Mouse (Mus musculus) neural tube, embryonic 14.5 days (tissue): ENCODE data around the gene Golga4. TPM values are rescaled to one million over a fixed set of nuclear protein-coding genes. Genes with fewer than 3 reads are reported as not detected.

Experiments used
- ATAC-seq: fragments of 200-750 bp; cut with Nextera tagmentation; 2 replicates; pipeline ENCODE4 v1.8.0; 2017; ENCODE audit warnings: low read depth, mild to moderate bottlenecking, moderate TSS enrichment, moderate library complexity
- H3K27ac ChIP-seq: fragments of 300-500 bp; sonication (generic); 2 replicates; pipeline ENCODE4 v1.5.1; 2014; ENCODE audit warnings: low read depth, mild to moderate bottlenecking, control low read depth, low read length, moderate library complexity, mixed read lengths
- H3K27me3 ChIP-seq: fragments of 300-500 bp; sonication (generic); 2 replicates; pipeline ENCODE4 v1.6.1; 2014; ENCODE audit warnings: low read length; ENCODE audit not compliant: control insufficient read depth, insufficient read depth
- H3K36me3 ChIP-seq: fragments of 300-500 bp; sonication (generic); 2 replicates; pipeline ENCODE4 v1.6.1; 2014; ENCODE audit warnings: low read length, mixed read lengths; ENCODE audit not compliant: control insufficient read depth, insufficient read depth
- H3K4me1 ChIP-seq: fragments of 300-500 bp; sonication (generic); 2 replicates; pipeline ENCODE4 v1.6.1; 2014; ENCODE audit warnings: low read length; ENCODE audit not compliant: control insufficient read depth, insufficient read depth
- H3K4me2 ChIP-seq: fragments of 300-500 bp; sonication (generic); 2 replicates; pipeline ENCODE4 v1.6.1; 2014; ENCODE audit warnings: mild to moderate bottlenecking, low read depth, low read length, control low read depth
- H3K4me3 ChIP-seq: fragments of 300-500 bp; sonication (generic); 2 replicates; pipeline ENCODE4 v1.5.1; 2014; ENCODE audit warnings: low read depth, low read length, control low read depth, mixed read lengths
- H3K9ac ChIP-seq: fragments of 300-500 bp; sonication (generic); replicated peaks from 2 replicates; pipeline ENCODE4 v1.6.1; 2014; ENCODE audit warnings: low read depth, mild to moderate bottlenecking, control low read depth, low read length, mixed read lengths
- H3K9me3 ChIP-seq: fragments of 300-500 bp; sonication (generic); 2 replicates; pipeline ENCODE4 v1.6.1; 2016; ENCODE audit warnings: low read length; ENCODE audit not compliant: control insufficient read depth
- WGBS: fragments of 180-500 bp; shearing (Covaris S2); extraction: QIAGEN DNeasy Blood & Tissue Kit; methylation state at CpG from one replicate; pipeline ENCODE4 v1.1.7; 2014; 5-methylcytosine and 5-hydroxymethylcytosine counted together
- polyA plus RNA-seq: library from polyadenylated mRNA; unstranded; fragments of >200 nt; fragmentation: Nextera tagmentation; extraction: Ambion mirVana; gene quantifications from 2 replicates; pipeline ENCODE4 v1.2.1, GENCODE M21; 2014

Gene Golga4
- polyA plus RNA-seq, 1 experiment from 2014 or later, result 53.8 TPM

GRCm38 (mm10) chr9:118487096-118487395, 19.0 kb upstream of the Golga4 start:
- under 1% methylated on average over 9 of the region's 9 CpGs for WGBS
- H3K4me3 ChIP-seq, result no peak overlapping the region
- no peak overlapping the region for H3K9ac ChIP-seq
- no peaks in the 10 kb centered on the region for H3K9me3 ChIP-seq
- H3K27ac ChIP-seq, result no peak overlapping the region
- no peaks in the 10 kb centered on the region for H3K36me3 ChIP-seq
- peaks cover 50% of the 10 kb centered on the region for H3K27me3 ChIP-seq
- no peaks in the 10 kb centered on the region for H3K4me1 ChIP-seq
- H3K4me2 ChIP-seq, result no peak overlapping the region
- no peak for ATAC-seq

- ATAC-seq, result no peak
- H3K27me3 ChIP-seq, result peaks cover 44% of the 10 kb centered on the region
- H3K36me3 ChIP-seq, result no peaks in the 10 kb centered on the region
- H3K4me1 ChIP-seq, result no peaks in the 10 kb centered on the region
- H3K9me3 ChIP-seq, result no peaks in the 10 kb centered on the region
- H3K4me2 ChIP-seq, result peak overlapping the region; percentile 31
- H3K9ac ChIP-seq, result no peak overlapping the region
- H3K4me3 ChIP-seq, result no peak overlapping the region
- no peak overlapping the region for H3K27ac ChIP-seq
- under 1% methylated on average over 22 of the region's 22 CpGs for WGBS
Observed at GRCm38 (mm10) chr9:118487636-118488035, 18.4 kb upstream of the Golga4 start.

GRCm38 (mm10) chr9:118488138-118488895, 17.8 kb upstream of the Golga4 start:
- no peaks in the 10 kb centered on the region for H3K4me1 ChIP-seq
- WGBS, result under 1% methylated on average over 28 of the region's 28 CpGs
- no peak for ATAC-seq
- H3K4me3 ChIP-seq, result peak overlapping the region; percentile 12; the same call in 1 of the 2 replicates
- peaks cover 42% of the 10 kb centered on the region for H3K27me3 ChIP-seq
- no peak overlapping the region for H3K9ac ChIP-seq
- H3K4me2 ChIP-seq, result peak overlapping the region; percentile 31
- H3K27ac ChIP-seq, result no peak overlapping the region
- no peaks in the 10 kb centered on the region for H3K9me3 ChIP-seq
- no peaks in the 10 kb centered on the region for H3K36me3 ChIP-seq

- Histone ChIP-seq H3K9ac (no peak overlapping the region), H3K4me1 (no peaks in the 10 kb centered on the region), H3K36me3 (no peaks in the 10 kb centered on the region), H3K27ac (no peak overlapping the region), H3K9me3 (no peaks in the 10 kb centered on the region), H3K4me2 (peak overlapping the region; percentile 31), H3K4me3 (peak overlapping the region; percentile 12; the same call in 1 of the 2 replicates), H3K27me3 (peaks cover 37% of the 10 kb centered on the region)
- no peak for ATAC-seq
- WGBS, result 1% methylated on average over 20 of the region's 20 CpGs
Observed at GRCm38 (mm10) chr9:118488896-118489578, 17.0 kb upstream of the Golga4 start.

GRCm38 (mm10) chr9:118489579-118490019, 16.5 kb upstream of the Golga4 start:
- Histone ChIP-seq H3K9ac (no peak overlapping the region), H3K36me3 (no peaks in the 10 kb centered on the region), H3K4me3 (no peak overlapping the region), H3K27ac (no peak overlapping the region), H3K4me2 (peak overlapping the region; percentile 29; the same call in 1 of the 2 replicates), H3K9me3 (no peaks in the 10 kb centered on the region), H3K27me3 (peaks cover 31% of the 10 kb centered on the region), H3K4me1 (no peaks in the 10 kb centered on the region)
- WGBS, result under 1% methylated on average over 16 of the region's 16 CpGs
- ATAC-seq, result peak; percentile 70

- H3K4me2 ChIP-seq, result no peak overlapping the region
- ATAC-seq, result no peak
- 87% methylated on average over 4 of the region's 4 CpGs for WGBS
- peaks cover 18% of the 10 kb centered on the region for H3K27me3 ChIP-seq
- no peak overlapping the region for H3K27ac ChIP-seq
- H3K4me1 ChIP-seq, result no peaks in the 10 kb centered on the region
- H3K9ac ChIP-seq, result no peak overlapping the region
- H3K9me3 ChIP-seq, result no peaks in the 10 kb centered on the region
- no peaks in the 10 kb centered on the region for H3K36me3 ChIP-seq
- no peak overlapping the region for H3K4me3 ChIP-seq
Observed at GRCm38 (mm10) chr9:118491195-118491594, 14.9 kb upstream of the Golga4 start.

- H3K4me1 ChIP-seq, result no peaks in the 10 kb centered on the region
- H3K27ac ChIP-seq, result no peak overlapping the region
- no peaks in the 10 kb centered on the region for H3K9me3 ChIP-seq
- H3K4me3 ChIP-seq, result no peak overlapping the region
- H3K36me3 ChIP-seq, result no peaks in the 10 kb centered on the region
- 89% methylated on average over 8 of the region's 8 CpGs for WGBS
- H3K9ac ChIP-seq, result no peak overlapping the region
- peaks cover 8% of the 10 kb centered on the region for H3K27me3 ChIP-seq
- ATAC-seq, result no peak
- no peak overlapping the region for H3K4me2 ChIP-seq
Observed at GRCm38 (mm10) chr9:118492932-118493698, 13.0 kb upstream of the Golga4 start.

- Histone ChIP-seq H3K9ac (no peak overlapping the region), H3K27ac (no peak overlapping the region), H3K4me3 (no peak overlapping the region), H3K4me2 (no peak overlapping the region), H3K4me1 (no peaks in the 10 kb centered on the region), H3K27me3 (peaks cover 2% of the 10 kb centered on the region; the same call in 1 of the 2 replicates), H3K36me3 (no peaks in the 10 kb centered on the region), H3K9me3 (no peaks in the 10 kb centered on the region)
- 94% methylated on average over 5 of the region's 5 CpGs for WGBS
- ATAC-seq, result no peak
Observed at GRCm38 (mm10) chr9:118494106-118494505, 12.0 kb upstream of the Golga4 start.

- ATAC-seq, result no peak
- Histone ChIP-seq H3K9me3 (no peaks in the 10 kb centered on the region), H3K4me1 (no peaks in the 10 kb centered on the region), H3K4me3 (no peak overlapping the region), H3K27ac (no peak overlapping the region), H3K36me3 (no peaks in the 10 kb centered on the region), H3K27me3 (no peaks in the 10 kb centered on the region), H3K9ac (no peak overlapping the region), H3K4me2 (no peak overlapping the region)
- WGBS, result 89% methylated on average over 3 of the region's 3 CpGs
Observed at GRCm38 (mm10) chr9:118495933-118496332, 10.1 kb upstream of the Golga4 start.
